Mouse (Mus musculus) cerebellum, adult 9-11 months (tissue): ENCODE measurements around the gene Lrmda.

Experiments
- DNase-seq: peaks from one replicate; pipeline ENCODE4 v3.0.0; 2022

The Lrmda gene

DNA sequence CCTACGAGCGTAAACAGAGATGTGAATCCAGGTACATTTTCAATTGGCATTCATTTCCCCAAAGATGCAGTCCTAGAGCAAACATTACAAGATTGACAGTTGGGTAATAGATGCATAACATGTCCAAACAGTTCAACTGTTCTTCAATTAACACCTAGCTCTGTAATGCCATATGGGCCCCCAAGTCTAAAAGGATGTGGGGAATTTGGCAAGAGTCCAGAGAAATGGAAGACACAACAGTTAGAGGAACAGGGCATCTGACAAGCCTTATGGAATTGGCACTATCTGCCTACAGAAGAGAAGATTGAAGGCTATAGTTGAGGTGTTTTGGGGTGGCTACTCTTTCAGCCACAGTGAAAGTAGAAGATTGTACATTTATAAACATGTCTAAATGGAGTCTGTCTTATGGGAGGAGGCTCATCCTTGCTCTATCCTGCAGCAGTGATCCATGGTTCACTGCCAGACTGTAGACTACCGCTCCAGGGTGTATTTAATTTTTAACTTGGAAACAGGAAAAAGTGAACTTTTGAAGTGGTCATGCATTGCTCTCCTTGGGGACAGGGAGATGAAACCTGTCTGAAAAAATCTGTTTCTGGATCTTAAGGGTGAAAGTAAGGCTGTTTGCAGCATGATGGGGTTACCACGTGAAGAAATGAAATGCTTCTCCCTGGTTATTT, 245.9 kb downstream of the Lrmda start:
- DNase-seq: no peak

DNA sequence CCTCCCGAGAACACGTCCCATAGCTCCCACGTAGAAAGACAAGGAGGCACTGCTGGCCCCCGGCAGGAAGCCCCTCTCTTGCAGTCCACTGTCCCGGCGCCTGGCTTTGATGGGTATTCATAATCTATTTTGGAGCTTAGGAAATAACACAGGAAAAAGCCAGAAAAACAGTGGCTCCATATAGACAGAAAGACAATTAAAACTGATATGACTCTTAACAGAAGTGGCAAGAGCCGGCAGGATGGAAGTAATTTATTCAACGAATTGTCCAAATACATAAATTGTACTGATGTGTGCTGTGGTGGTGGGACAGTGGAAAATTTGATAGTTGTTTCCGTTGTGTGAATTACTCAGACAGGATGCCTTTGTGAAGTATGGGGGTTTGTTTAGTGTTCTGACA, 250.3 kb downstream of the Lrmda start:
- no peak for DNase-seq

DNA sequence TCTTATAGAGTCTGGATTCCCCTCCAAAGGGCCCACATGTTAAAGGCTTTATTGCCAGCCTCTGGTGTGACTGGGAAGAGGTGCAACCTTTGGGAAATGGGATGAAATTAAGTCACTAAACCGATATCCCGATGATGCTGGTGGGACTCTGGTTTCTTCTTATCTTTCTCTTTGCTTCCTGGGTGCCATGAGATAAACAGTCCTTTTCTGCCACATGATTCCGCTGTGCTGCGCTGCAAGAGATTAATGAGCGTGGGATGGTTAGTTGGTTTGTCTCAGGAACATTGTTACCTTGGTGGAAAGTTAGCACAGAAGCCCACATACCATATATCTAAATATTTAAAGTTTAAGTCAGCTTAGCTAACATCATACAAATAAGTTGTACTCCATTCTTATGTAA, 258.5 kb downstream of the Lrmda start:
- DNase-seq: no peak

DNA sequence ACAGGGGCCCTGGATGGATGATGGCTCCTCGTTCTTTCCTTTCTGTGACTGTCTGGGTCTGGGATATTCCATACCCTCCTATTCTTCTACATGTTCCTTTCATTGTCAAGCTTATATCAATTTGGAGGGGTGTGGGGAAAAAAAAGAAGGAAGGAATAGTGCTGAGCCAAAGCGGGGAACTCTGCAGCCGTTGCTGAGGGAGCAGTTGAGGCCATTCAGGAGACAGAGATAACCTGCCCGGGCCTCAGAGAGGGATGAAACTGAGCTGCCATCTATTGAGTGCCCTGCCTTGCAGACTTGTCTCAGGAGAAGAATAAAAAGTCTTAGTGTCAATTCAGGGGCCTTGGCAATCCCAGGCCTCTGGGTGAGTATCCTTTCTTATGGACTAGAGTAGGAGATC, 260.1 kb downstream of the Lrmda start:
- DNase-seq: no peak

DNA sequence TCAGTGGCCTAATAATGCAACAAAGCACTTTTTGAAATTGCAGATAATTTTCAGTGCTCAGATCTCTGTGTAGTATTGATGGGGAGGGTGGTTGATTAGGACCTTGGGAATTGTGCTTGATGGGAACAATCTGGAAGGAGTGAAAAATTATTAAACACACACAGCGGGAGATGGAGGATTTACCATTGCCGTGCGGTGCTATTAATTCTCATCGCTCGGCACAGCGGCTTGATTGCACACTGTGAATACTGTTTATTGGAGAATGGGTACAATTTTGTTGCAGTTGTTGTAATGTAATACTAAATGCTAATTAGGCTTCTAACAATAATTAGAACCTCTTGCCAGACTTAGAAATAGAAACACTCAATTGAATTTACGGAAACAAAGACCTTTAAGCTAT, 262.1 kb downstream of the Lrmda start:
- DNase-seq: no peak

DNA sequence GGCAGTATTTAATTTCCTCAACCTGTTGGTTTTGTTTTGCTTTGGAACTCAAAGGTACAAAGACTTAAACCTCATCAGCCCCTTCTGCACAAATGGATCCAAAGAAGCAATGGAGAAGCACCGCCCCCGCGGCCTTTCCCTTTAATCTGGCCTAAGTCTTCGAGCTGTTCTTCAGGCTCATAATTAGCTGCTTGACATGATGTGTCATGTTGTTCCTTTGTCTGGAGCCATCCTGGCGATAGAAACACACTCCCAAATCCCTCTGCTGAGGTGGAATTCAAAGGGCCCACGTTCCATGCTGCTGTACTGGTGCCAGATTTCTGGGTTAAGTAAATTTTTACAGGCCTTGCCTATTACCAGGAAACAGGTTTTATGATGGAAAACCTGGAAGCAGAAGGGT, 263.3 kb downstream of the Lrmda start:
- DNase-seq: no peak

DNA sequence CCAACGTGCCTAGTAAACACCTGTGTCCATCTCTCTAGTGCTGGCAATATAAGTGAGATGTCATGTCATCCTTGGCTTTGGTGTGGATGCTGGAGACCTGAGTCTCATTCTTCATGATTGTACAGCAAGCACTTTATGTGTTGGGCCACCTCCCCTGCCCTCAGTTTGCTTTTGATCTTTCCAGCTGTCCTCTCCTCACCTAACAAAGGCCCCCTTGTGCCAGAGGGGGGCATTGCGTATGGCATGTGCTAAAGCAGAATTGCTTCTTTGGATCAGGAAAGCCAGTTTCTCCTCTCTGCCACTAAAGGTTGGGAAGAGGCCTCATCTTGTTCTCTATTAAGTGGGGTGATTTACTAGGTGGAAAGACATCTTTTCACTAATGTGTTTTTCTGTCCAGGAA, 264.2 kb downstream of the Lrmda start:
- DNase-seq: no peak

DNA sequence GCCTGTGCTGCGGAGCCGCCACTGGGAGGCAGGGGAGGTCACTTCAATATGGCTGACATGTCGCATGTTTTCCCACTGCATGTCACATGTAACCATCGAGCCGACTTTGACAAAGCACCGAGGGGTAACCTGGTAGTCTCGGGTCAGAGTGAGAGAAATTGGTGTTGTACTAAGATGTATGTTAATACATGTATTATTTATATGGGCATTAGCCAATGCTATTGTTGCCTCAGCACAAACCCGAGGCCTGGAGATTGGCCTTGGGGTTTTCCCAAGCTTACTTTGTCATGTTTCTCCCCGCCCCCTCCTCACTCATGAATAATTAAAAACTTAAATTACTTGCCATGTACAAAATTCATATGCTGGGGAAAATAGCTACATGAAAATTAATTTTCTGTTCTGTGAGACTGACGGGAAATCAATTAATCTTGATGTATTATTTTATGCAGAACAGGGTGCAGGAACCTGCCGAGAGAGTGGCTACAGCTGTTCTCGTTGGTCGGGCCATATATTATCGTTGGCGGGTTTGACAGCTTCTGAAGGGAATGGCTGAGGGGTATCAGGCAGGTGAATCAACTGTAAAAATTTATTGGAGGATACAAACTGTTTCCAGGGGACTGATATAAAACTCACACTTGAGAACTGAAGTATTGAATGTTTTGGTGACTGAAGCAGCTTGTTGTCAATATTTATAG, 265.5 kb downstream of the Lrmda start:
- no peak for DNase-seq

DNA sequence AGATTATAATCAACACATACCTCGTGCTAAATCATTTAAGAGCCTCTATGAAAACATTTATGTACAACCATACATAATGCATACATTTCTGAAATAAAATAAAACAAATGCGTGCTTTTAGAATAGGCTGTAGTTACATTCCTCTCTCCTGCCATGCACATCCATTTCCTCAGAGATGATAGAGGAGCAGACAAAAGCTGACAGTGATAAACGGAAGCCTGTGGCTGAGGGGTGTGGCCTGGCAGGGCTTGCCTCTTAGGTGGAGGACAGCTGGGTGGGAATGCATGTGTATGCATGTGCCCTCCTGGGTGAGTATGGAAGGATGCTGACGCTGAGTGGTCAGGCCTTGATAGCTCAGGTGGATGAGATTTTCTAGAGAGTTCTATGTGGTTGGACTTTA, 266.3 kb downstream of the Lrmda start:
- no peak for DNase-seq

DNA sequence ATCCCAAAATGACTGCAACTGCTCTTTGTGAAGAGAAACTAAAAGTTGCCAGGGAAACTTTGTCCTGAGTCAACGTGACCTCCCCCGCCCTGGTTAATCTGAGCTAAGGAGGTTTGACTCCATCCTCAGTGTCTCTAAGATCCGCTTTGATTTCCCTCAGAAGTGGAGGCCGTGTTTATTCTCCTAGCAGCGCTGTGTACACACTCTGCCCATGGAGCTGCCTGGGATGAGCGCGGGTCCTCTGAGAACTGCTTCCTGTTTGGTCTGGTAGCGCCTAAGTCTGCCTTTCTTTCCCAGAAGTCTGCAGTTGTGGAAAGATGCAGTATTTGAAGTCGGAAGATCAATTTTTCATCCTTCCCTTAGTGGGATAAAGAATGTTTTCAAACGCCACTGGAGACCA, 268.7 kb downstream of the Lrmda start:
- DNase-seq: no peak

DNA sequence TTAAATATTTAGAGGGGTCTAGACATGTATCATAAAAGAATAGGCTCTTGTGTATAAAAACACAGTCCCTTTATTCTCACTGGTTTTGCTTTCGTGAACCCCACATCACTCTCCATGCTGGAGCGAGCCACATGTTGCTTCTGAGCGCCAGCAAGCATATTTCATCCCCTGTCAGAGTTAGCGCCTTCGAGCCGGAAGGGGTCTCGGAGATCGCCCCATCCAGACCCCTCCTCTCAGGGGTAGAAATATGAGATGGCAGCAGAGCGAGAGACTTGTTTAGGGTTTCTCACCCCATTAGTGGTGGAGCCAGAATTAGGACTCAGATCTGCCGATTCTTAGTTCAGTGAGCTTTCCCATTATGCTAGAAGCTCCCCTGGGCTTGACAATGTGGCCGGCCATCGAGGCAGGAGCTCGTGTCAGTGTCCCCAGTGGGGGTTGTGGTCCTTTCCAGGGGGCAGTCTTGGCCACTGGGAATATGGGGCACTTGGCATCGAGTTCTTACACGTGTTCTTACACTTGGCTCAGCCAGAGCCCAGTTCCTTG, 269.9 kb downstream of the Lrmda start:
- DNase-seq: no peak

DNA sequence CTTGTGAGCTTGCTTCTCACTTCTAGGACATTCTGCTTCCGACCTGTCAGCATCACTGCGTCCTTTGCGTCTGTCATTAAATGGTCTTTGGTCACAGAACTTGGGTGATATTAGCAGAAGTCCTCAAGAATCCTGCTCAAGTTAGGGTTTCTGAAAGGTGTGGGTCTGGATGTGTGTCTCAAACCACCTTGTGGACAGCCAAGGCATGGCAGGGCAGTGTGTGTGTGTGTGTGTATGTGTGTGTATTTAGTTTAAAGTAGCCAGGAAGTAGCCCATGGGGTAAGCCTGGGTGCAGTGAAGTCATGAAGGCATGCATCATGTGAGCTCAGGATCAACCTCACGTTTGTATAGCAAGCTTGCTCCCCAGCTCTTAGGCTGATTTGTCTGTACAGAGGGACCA, 274.9 kb downstream of the Lrmda start:
- DNase-seq: no peak

DNA sequence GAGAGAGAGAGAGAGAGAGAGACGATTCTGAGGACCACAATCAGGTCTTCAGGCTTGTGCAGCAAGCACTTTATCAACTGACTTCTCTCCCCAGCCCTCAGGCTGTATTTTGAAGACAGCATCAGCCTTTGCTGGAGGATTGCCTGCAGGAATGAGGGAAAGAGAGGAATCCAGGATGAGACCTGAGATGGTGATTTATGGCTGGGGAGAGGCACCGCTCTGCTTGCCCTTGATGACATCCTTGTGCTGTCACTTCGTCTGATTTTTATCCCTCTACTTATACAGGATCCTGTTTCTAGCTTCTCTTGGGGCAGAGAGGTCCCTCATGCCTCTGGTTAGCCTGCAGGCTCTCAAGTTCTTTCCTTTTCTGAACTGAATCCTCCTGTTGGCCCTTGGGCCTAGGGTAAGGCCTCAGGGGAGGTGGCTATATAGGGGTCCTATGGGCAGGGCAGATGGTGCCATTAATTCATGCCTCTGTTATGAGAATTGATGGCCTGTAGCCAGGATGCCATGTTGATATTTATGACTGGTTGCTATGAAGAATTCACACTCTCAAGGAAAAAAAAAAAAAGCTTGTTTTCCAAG, 277.2 kb downstream of the Lrmda start:
- no peak for DNase-seq

DNA sequence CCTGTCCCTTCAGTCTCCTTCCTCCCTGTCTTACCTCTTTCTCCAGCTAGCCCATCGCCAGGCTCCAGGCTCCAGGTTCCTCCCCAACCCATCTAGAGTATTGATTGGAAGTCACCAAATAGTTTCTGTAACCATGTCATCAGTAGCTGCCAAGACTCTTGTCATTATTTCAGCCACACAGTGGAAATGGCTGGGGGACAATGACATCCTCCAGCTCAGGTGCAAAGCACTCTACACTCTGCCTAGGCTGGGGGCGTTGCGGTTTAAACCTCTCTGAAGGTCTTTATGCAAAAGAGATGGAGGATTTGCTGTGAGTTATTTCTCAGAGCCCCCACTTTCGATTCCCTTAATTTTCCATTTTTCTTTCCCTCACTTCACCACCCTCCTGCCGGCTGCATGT, 287.2 kb downstream of the Lrmda start:
- no peak for DNase-seq

DNA sequence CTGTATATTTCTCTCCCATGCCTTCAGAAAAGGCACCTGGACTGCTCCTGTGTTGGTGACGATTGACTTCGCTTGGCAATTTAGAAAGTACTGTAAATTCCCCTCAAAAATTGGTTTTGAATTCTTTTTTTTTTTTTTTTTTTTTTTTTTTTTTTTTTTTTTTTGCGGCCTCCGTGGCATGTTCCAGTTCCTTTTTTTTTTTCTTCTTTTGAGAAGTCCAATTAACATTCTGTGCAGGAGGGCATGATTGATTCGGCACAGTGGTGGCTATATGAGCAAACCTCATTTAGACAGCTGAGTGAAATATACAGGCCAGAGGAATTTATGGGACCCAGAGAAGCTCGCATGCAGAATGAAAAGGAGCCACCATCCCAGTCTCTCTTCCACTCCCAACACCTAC, 288.5 kb downstream of the Lrmda start:
- DNase-seq: no peak

DNA sequence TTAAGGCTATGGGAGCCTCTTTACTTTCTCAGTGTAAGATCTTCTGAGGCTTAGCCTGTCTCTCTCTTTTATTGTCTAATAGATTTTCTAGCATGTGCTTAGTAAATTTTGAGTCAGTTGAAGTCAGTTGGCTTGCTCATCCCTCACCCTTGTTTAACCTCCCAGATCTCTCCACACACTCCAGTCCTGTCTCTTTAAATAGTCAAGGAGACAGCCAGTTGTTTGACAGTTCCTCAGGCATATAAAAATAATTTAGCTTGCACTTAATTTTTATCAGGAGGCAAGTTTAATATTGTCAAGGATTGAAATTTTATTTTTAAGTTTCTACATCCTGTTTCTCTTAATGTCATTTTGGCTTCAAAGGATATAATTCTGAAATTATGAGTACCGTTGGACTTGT, 303.5 kb downstream of the Lrmda start:
- no peak for DNase-seq

DNA sequence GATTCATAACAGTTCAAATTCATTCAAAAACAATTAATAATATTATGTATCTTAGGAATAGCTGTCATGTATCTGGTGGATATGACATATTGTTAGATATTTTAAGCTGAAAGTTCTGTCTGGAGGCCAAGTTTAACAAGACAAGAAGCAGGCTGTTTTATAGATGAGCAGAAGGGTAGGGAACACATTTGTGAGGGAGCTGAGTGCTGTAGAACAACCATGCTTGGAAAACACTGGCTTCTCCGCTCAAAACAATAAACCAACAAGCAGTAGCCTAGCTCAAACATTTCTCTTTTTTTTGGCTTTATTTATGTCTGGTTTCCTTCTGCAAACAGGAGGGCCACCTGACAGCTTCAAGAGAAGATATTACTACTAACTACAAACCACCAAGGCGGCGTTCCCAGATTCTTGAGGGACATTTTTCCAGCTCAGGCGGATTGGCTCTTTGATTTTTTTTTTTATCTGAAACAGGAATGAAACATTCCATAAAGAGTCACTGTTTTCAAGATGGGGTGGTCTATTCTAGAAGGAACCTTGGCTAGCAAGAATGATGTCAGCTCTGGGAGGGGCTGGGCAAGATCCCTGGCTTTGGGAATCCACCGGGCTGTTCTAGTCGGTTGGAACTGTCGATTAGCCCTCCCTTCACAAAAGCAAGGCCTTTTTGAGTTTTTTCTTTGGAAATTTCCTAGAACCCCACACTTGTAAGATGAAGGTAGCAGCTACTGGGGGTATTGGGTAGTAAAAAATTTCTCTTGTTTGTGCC, 304.2 kb downstream of the Lrmda start:
- DNase-seq: no peak

DNA sequence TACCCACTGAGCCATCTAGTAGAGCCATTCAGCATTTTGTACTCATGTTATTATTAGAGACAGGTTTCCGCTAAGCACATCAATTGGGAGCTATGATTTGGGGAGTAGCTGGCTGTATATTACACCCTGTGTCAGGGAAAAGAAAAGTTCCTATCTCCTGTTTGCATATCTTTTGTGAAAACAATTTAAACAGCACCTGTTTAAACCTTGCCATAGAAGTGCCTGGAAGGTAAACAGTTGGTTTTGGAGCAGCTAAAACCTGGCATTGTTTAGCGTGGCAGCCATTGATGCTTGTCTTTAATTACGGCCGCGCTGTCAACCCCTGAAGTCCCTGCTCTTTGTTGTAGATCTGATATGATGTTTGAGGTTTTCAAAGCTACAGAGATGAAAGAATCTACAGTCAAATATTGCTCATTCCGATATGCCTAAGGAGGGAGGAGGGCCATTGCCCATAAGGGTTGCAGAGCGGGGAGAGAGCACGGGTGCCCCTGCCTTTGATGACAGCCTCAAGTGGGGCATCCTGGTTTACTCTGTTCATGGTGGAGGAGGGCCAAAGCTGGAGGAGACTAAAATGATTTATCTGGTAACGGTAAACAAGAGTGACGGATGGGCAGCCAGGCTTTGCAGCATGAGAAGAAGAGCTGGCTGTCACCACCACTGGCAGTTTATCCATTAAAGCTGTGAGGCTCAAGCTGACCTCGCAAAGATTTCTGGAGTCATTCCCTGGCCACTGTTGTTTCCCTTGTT, 306.9 kb downstream of the Lrmda start:
- DNase-seq: no peak

DNA sequence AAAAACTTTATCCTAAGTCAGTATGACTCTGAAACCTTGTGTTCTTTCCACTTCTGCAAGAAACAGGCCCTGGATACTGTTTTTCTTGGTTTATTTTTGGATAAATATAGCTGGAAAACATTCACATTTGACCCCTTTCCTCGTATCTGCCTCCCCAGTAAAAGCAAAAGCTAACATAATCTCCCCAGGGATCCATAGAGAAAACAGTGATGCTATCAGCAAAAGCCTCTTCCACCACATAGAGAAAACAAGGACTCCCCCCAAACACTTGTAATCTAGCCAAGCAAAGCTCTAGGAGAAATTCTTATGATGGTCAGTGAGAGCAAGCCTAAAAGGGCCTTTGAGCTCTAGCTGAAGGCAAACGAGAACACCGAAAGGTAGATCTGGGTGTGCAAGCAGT, 309.7 kb downstream of the Lrmda start:
- no peak for DNase-seq

DNA sequence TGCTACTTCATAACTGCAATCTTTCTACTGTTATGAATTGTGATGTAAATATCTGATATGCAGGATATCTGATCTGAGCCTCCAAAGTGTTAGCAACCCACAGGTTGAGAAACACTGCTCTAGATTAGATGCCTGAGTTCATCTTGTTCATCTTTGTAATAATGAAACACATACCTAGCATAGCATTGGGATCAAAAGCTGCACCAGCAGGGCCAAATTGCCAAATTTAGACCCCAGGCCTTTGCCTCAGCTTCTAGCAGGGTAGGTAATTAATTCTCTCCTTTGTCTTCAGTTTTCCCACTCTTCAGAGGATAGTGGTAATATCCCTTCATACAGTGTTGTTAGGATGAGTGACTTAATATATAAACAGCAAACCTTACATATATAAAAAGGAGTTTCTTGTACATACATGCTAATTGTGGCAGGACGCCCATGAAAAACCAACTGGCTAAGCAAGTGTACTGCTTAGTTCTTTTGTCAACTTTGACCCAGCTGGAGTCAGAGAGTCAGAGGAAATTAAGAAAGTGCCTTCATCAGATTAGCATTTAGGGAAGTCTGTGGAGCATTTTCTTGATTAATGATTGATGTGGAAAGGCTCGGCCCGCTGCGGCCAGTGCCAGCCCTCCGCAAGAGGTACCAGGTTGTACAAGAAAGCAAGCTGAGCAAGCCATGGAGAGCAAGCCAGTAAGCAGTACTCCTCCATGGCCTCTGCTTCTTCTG, 315.7 kb downstream of the Lrmda start:
- DNase-seq: no peak

DNA sequence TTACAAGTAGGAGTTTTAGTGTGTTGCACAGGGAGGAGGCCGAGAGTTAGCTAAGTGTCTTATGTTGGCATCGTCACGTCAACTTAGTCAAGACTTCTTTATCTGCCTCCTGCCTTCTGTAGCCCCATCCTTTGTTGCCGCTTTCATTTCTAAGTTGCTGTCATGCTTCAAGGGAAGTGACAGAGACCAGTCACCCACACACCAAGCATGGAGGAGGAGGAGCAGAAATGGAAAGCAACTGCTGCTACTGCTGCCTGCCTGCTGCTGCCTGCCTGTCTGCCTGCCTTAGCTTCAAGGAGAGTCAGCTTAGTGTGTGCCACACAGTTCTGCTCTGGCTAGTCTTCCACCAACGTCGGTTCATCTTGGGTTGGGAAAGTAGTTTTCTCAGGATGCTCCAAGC, 319.7 kb downstream of the Lrmda start:
- DNase-seq: no peak

DNA sequence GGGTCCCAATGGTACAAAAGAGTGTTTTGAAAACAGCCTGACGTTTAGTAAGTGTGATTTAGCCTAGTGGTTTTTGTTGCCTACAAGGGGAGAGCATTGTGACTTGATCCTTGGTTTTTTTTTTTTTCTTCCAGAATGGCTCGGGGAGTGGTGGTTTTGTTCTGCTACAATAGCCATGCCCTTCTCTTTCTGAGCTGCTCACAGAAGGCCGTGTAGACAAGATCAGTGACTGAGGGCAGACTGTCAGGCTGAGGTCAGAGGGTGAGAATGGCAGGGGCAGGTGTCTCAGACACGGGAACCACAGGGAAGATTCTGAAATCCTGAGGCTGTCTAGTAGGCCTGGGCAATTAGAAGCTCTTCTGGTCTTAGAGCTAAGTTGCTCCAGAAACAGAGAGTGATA, 323.8 kb downstream of the Lrmda start:
- DNase-seq: no peak
